Mouse (Mus musculus): ENCODE results near the gene A230050P20Rik.
"Not testable (repeated sequence)": the region's sequence is repeated elsewhere in the genome, so short reads cannot be mapped to it uniquely, and the experiment has no call there.

The A230050P20Rik gene

DNA sequence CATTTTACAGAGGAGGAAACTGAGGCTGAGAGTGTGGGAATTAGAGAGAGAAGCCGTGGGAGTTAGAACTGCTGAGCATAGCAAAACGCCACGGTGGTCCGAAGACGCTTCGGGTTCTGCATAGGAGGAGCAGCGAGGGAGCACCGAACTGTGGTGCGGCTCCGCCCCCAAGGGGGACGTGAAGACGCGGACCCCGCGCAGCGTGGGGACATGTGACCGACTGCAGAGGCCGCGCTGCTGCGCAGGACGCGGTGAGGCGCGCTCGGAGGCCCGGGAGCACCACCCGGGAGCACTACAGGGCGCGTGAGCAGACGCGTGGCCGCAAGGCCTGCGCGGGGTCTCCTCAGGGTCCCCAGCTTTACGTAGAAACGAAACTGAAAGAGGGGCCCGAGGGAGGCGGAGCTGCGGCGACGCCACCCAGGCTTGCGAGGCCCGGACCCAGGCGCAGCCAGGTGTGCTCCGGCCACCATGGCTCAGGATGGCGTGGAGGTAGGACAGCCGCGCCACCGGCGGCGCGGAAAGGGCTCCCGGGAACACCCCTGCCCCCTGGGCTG is at the start of gene A230050P20Rik:
Gene A230050P20Rik, plus strand, starts transcription at position 195 of the 554 bp plus-strand sequence.
- no peak for DNase-seq (ENCODE audit: low spot score)

DNA sequence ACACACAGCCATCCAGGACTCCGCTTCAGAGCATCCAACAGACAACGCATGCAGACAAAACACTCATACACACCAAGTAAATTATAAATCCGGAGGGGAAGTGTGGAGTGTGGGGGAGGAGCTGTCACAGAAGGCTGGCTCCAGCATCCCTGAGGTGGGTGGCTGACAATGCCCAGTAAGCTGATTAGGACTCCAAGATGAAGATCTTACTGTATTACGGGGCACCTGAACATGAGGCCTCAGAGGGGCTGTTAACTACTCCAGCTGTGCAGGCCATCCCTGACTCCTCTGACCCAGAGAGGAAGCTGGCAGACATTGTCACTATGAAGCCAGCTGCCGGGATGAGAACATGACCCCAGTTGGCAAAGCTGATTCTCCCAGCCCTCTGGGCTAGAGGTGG is 48.4 kb upstream of the A230050P20Rik start:
- no peak for DNase-seq (ENCODE audit: low spot score)

DNA sequence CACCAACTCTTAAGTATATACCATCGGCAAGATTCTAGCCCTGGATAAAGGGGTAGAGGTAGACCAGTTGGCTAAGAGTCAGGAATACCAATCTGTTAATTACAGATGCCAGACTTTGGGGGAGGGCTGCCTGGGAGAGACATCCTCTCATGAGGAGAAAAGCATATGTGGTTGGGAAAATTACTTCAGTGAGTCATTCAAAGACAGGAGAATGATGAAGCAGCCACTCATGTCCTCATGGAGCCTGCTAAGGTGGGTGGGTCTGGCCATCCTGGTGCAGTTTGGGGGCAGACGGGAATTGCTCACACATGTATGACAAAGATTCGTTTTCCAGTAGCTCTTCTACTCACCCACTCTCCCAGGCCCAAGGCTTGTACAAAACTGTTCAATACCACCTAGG is 45.6 kb upstream of the A230050P20Rik start:
- DNase-seq (ENCODE audit: low spot score) = no peak

DNA sequence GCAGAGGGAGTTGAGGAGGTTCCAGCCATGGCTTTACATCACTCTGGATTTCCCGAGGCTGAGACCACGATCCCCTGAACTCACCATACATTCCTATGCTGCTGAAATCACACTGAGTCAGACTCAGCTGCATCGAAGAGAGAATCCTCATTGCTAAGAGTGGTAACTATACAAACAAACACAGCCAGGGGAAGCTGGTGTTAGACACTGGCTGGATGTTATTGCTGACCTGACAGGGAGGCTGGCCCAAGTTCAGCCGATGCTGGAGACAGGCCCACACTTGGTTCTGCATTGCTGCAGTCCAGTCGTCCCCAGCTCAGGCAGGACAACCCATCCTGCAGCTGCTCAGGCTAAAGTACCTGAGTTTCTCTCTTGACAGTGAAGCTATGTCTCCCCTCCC is 42.7 kb upstream of the A230050P20Rik start:
- no peak for DNase-seq (ENCODE audit: low spot score)

DNA sequence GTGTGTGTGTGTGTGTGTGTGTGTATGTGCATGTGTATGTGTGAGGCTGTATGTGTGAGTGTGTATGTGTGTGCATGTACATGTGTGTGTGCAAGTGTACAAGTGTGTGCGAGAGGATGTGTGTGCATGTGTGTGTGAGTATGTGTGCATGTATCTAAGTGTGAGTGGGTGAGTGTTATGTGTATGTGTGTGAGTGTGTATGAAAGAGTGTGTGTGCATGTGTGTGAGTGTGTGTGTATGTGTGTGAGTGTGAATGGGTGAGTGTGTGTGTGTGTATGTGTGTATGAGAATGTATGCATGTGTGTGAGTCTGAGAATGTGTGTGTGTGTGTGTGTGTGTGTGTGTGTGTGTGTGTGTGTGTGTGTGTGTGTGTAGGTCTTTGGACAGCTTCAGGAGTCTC is 40.3 kb upstream of the A230050P20Rik start:
- DNase-seq (ENCODE audit: low spot score) = no peak

DNA sequence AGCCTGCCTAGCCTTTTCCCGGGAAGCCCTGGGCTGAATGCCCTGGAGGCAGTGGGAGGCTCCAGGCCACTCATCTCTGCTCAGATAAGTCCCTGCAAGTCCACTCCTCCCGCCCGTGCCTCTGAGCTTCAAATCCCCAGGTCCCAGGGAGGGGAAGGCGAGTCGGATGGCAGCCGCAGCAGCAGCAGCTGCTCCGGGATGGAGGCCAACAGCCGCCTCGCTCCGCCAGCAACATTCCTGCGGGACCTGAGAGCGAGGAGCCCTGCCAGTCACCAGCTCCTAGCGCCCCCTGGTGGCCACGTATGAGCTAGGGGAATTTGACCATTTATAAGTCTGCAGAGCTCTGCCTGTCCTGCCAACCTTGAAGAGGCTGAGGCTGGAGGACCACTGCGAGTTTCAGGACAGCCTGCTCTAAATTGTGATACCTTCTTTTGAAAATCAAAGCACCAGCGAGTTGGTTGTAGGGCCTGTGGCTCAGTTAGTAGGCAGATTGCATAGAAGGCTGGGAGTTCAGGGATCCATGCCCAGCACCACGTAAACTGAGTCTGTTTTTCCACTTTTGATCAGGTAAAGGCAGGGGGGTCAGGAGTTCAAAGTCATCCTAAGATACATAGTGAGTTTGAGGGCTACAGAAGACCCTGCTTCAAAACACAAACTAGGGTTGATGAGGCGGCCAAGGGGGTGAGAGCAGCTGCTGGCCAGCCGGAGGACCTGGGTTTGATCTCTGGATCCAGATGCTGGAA is 37.4 kb upstream of the A230050P20Rik start:
- peak; percentile 87 for DNase-seq (ENCODE audit: low spot score)

DNA sequence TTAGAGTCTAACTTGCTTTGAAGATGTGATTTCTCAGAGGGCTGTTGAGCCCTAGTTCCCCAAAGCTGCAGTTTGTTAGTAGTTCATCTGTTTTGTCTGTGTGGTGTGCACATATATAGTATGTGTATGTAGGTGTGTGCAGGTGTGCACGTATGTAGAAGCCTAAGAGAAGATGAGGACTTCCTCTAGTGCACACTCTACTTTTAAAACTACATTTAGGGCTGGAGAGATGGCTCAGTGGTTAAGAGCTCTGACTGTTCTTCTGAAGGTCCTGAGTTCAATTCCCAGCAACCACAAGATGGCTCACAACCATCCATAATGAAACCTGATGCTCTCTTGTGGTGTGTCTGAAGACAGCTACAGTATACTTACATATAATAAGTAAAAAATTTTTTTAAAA is 33.6 kb upstream of the A230050P20Rik start:
- no peak for DNase-seq (ENCODE audit: low spot score)

DNA sequence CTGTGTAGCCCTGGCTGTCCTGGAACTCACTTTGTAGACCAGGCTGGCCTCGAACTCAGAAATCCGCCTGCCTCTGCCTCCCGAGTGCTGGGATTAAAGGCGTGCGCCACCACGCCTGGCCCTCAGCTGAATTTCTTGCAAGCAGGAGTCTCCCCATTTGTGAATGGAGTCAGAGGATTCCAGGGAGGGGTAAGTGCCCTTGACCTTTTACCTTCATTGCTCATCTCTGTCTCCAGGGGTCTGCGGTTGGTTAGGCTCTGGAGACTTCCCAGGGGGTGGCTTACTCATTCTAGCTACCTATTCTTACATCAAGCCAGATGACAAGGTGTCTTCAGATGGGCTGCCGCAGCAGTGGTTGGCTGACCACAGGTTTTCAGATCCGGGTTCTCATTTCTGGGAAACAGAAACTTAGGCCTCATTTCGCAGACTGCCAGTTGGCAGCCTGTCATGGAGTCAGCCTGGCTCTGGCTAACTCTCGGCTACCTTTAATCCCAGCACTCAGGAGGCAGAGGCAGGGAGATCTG is 32.9 kb upstream of the A230050P20Rik start:
- DNase-seq (ENCODE audit: low spot score) = not testable (repeated sequence)

DNA sequence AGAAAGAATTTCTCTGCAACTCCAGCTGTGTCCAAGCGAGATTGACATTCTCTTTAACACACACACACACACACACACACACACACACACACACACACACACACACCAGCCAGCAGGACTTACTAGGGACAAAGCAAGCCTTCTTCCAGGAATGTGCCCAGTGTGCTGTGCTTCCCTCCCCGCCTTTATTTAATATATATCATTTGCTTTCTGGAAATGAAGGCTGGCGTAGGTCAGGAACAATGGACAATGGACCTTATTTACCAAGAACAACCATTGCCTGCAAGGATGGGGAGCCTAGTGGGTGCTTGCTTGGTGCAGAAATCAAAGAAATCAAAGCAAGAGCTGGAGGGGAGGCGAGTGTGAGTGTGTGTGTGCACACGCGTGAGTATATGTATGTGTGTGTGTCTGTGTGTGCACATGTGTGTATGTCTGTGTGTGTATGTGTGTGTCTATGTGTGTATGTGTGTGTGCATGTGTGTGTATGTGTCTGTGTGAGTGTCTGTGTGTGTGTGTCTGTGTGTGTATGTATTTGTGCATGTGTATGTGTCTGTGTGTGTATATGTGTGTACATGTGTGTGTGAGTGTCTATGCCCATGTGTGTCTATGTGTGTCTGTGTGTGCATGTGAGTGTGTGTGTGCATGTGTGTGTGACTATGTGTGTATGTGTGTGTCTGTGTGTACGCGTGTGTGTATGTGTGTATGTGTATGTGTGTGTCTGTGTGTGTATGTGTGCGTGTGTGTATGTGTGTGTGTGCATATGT is 31.1 kb upstream of the A230050P20Rik start:
- DNase-seq (ENCODE audit: low spot score) = no peak

DNA sequence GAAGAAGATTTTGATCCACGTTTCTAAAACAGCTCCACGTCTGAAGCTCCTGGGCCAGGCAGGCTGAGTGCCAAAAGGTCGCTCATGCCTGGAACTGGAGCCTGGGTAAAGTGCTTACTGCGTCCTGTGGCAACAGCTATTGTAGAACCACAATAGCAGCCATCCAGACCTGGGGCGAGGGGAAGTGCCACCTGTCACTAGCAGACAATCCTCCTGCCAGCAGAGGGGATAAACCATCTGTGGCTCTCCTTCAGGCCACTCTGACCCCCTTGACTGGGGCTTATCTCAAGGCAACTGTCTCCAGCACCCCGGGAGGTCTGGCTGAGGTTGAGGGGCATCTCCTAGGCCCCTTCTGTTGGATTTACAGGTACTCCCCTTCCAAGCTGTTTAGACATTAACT is 29.5 kb upstream of the A230050P20Rik start:
- DNase-seq (ENCODE audit: low spot score) = no peak

DNA sequence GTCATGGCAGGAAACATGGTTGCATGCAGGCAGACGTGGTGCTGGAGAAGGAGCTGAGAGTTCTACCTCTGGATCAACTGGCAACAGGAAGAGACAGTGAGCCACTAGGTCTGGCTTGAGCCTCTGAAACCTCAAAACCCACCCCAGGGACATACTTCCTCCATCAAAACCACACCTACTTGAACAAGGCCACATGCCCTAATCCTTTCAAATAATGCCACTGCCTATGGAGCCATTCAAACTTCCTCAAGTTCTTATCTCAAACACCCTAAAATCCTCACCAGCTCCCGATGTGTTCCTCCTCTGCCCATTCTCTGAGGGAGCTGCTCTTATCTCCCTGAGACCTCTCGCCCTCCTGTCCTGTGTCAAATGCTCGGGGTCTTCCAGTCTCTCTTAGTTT is 26.2 kb upstream of the A230050P20Rik start:
- DNase-seq (ENCODE audit: low spot score) = no peak

DNA sequence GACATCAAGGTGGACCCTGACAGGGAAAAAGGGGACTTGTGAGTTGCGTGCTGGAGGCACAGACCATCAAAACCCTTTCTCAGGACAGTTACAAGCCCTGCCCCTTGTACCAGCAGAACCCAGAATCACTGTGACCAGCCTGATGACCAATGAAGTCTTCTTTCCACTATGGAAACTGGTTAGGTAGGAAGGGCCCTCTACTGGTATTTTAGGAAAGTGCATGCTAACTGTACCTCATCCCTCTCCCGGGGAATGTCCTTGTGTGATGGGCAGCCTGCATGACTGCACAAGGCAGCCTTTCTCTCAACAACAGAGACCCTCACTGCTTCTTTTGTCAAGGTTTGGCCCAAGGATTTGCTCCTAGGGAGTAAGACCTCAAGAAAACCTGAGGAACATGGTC is 25.8 kb upstream of the A230050P20Rik start:
- no peak for DNase-seq (ENCODE audit: low spot score)

DNA sequence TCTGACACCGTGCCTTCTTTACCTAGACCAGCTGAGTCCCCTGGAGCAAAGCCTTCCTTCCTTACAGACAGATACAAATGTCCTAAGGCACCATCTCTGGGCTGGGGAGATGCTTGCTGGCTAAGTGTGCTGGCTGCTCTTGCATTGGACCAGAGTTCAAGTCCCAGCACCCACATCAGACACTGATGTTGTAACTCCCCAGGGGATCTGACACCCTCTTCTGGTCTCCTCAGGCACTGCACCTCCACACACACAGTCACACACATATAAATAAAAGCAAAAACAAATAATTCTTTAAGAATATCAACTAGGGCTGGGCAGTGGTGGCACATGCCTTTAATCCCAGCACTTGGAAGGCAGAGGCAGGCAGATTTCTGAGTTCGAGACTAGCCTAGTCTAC is 18.3 kb upstream of the A230050P20Rik start:
- DNase-seq (ENCODE audit: low spot score) = no peak

DNA sequence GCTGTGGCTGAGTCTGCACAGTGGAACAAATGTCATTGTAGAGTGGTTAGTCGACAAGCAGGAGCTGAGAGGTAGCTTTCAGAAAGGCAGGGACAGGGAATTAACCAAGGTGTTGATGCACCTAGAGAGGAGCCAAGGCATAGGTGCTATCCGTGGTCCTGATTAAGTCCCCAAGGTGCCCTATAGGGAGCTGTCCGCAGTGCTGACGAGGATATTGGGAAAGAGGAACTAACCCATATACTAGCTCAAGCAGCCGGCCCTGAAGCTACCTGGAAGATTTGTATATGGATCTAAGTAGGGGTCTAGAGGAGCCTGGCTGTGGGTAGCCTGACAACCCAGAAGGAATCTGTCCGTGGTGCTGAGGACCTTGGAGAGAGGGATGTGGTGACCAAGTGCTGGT is 11.3 kb upstream of the A230050P20Rik start:
- no peak for DNase-seq (ENCODE audit: low spot score)

DNA sequence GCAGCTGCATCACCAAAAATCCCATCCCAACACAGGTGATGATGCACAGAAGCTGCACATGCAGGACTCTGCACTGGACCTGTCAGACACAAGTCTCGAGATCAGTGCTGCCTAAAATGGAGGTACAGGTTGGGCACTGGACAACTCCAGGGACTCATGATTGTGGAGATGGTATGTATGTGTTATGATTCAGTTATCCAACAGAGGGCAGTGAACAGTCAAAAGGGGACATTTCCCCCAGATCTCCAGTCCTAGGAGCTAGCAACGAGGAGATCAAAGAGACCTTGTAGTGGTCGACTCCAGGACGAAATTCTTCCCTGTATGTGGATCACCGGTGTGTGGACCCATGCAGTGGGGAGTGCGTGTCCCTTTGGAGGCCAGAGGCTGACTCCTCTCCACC is 8.5 kb upstream of the A230050P20Rik start:
- DNase-seq (ENCODE audit: low spot score) = no peak

DNA sequence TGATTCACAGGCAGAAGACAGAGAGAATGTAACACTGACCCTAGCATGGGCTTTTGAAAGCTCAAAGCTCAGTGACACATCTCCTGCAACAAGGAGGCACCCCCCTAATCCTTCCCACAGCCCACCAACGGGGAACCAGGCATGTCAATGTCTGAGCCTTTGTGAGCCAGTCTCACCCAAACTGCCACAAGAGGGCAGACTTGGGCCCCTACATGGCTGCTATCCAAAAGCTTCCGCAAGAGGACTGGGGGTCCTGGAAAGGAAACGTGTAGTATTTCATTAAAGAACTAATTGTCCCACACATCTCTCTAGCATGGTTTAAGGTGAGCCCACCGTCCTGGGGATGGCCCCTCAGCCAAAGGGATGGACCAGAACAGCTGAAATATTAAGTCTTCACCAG is 6.6 kb upstream of the A230050P20Rik start:
- no peak for DNase-seq (ENCODE audit: low spot score)

DNA sequence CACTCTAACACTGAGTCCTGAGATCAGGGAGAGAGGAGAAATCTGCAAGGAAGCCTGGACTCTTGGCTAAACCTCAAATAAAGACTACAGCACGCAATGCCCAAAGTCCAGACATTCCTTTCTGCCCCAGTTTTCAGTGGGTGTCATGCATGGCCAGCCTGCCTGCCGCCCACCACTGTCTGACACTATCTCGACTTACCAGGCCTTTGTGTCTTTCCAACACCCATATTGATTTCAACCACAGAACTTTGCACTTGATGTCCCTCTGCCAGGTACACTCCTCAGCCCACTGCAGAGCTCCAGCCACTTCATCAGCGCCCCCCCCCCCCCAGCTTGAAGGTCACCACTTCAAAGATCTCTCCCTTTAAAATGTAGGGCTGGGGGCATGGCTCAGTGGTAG is 6.2 kb upstream of the A230050P20Rik start:
- no peak for DNase-seq (ENCODE audit: low spot score)

DNA sequence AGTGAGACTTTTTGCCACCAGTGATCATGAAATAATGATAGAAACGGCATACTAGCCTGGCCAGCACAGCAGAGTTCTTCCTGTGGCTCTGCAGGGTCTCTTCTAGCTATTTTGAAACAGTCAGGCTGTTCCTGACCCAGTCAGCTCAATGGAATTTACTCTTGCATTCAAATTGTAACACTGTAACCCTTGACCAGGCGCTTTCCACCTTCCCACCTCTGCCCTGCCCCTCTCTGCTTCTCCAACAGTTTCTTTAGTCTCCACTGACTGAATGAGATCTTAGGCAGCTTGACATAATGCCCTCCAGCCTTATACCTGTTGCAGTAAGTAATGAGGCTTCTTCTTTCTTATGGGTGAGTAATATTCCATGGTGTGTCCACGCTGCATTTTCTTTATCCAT is 1.6 kb upstream of the A230050P20Rik start:
- no peak for DNase-seq (ENCODE audit: low spot score)

DNA sequence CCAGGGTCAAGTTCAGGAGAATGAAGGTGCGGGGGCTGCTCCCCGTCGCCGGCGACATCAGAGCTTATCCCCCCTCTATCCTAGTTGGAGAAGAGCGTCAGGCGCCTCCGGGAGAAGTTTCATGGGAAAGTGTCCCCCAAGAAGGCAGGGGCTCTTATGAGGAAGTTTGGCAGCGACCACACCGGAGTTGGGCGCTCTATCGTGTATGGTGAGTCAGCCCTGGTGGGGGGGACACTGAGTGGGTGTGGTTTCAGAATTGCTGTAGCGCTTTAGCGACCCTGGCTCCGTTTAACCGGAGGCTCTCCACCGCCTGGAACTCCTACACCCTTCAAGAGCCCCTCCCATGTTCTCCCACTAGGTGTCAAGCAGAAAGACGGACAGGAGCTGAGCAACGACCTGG is 804 bp downstream of the A230050P20Rik start:
- no peak for DNase-seq (ENCODE audit: low spot score)

DNA sequence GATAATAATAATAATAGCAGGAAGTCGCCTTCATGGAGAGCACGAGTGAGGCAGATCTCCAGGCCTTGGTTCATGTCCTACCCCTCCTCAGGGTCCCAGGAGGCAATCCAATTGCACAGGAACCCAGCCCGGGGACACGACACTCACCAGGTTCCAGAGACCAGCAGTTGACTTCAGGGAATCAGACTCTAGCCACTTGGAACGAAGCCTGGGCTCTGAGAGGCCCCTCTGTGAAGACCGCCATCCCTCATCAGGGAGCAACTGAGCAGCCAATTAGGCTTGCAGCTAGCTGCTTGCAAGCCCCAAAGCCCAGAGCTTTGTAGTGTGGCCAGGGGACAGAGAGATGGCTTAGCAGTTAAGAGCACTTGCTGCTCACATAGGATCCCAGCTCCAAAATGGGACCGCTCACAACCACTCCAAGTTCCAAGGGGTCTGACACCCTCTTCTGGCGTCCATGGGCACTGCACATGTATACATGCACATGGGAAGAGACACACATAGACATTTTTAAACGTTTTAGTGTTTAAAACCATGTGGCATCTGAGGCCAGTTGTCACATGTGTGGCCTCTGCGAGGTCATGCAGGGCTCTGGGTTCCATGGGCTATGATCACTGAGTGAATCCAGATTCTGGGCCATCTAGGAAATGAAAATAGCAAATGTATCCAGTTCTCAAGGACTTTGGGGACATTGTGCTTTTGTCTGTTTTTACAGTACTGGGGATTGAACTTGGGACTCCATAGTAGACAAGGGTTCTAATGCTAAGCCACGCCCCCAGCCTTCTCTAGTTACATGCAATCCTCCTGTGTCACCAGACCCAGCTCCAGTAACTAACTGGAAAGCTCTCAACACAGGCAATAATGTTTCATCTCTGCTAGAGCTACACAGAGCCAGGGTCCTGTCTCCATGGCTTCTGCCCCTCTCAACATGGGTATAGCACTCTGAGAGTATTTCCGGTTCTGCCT is 2.0 kb downstream of the A230050P20Rik start:
- no peak for DNase-seq (ENCODE audit: low spot score)

DNA sequence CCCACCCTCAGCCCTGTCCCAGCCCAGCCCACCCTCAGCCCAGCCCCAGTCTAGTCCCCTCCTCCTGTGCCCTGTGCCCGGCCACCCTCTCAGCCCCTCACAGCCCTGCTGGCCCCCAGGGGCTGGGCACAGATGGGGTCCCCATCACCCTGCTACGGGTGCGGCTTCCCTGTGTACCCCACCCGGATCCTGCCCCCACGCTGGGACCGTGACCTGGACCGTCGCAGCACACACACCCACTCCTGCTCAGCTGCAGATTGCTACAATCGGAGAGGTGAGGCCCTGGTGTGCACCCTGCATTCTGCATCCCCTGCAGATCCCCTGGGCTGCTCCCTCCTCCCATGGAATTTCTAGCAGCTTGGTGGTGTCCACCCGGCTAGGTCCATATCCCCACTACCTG is 4.5 kb downstream of the A230050P20Rik start:
- DNase-seq (ENCODE audit: low spot score) = no peak

DNA sequence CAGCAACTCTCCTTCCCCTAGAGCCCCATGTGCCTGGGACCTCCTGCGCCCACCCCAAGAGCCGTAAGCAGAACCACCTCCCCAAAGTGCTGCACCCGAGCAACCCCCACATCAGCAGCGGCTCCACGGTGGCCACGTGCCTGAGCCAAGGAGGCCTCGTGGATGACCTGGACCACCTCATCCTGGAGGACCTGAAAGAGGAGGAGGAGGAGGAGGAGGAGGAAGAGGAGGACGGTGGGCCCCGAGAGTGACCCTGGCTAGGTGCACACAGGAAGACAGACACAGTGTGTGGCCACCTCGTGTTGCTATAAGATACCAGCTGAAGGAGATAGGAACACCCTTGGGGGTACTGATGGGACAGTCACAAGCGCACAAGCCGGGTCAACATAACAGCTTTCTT is 5.1 kb downstream of the A230050P20Rik start:
- DNase-seq (ENCODE audit: low spot score) = no peak
